Mouse (Mus musculus): Measurements from ENCODE around the gene BC024978. TPM values are rescaled to one million over a fixed set of nuclear protein-coding genes. Genes with fewer than 3 reads are reported as not detected.

The BC024978 gene
- polyA plus RNA-seq, 1 experiment = 3.2 TPM

- TF ChIP-seq MYOG (IDR thresholded peaks at IDR 0.05; ENCODE audit: control insufficient read depth, extremely low read depth, insufficient read length) = no peak
- no peak for TF ChIP-seq MYOD1 (IDR thresholded peaks at IDR 0.05; ENCODE audit: control insufficient read depth, insufficient read length, low read depth)
- TF ChIP-seq FOSL1 (IDR thresholded peaks at IDR 0.05; ENCODE audit: insufficient read depth, low read length, poor library complexity, severe bottlenecking) = no peak
- no peak for TF ChIP-seq CEBPB (IDR thresholded peaks at IDR 0.05; ENCODE audit: low read depth)
- TF ChIP-seq CTCF (IDR thresholded peaks at IDR 0.05; ENCODE audit: control insufficient read depth, insufficient read depth, insufficient read length) = no peak
- no peak for TF ChIP-seq USF1 (IDR thresholded peaks at IDR 0.05; ENCODE audit: low read depth)
- no peak for TF ChIP-seq MAX (IDR thresholded peaks at IDR 0.05)
- Histone ChIP-seq H3K36me3 (ENCODE audit: control insufficient read depth, insufficient read depth) (no peaks in the 10 kb centered on the region), H3K27me3 (ENCODE audit: control insufficient read depth, insufficient read depth, insufficient read length) (no peaks in the 10 kb centered on the region), H3ac (ENCODE audit: control insufficient read depth, insufficient read length, low read depth) (no peak overlapping the region), H3K4me3 (ENCODE audit: insufficient read depth, poor library complexity, severe bottlenecking) (no peak overlapping the region), H3K79me2 (ENCODE audit: control insufficient read depth, insufficient read depth) (no peaks in the 10 kb centered on the region), H3K79me3 (ENCODE audit: low read depth) (no peaks in the 10 kb centered on the region)
Measured at GRCm38 (mm10) chr7:27218586-27218985, 23.0 kb downstream of the BC024978 start.

- H3K79me3 ChIP-seq (ENCODE audit: low read depth) = no peaks in the 10 kb centered on the region
- TF ChIP-seq MYOD1 (IDR thresholded peaks at IDR 0.05; ENCODE audit: control insufficient read depth, insufficient read length, low read depth) = no peak
- TF ChIP-seq MAX (IDR thresholded peaks at IDR 0.05) = no peak
- no peak for TF ChIP-seq USF1 (IDR thresholded peaks at IDR 0.05; ENCODE audit: low read depth)
- TF ChIP-seq CTCF (IDR thresholded peaks at IDR 0.05; ENCODE audit: control insufficient read depth, insufficient read depth, insufficient read length) = no peak
- no peak for TF ChIP-seq FOSL1 (IDR thresholded peaks at IDR 0.05; ENCODE audit: insufficient read depth, low read length, poor library complexity, severe bottlenecking)
- TF ChIP-seq CEBPB (IDR thresholded peaks at IDR 0.05; ENCODE audit: low read depth) = no peak
- TF ChIP-seq MYOG (IDR thresholded peaks at IDR 0.05; ENCODE audit: control insufficient read depth, extremely low read depth, insufficient read length) = no peak
- H3K27me3 ChIP-seq (ENCODE audit: control insufficient read depth, insufficient read depth, insufficient read length) = no peaks in the 10 kb centered on the region
- no peaks in the 10 kb centered on the region for H3K36me3 ChIP-seq (ENCODE audit: control insufficient read depth, insufficient read depth)
- no peak overlapping the region for H3ac ChIP-seq (ENCODE audit: control insufficient read depth, insufficient read length, low read depth)
- H3K4me3 ChIP-seq (ENCODE audit: insufficient read depth, poor library complexity, severe bottlenecking) = no peak overlapping the region
- H3K79me2 ChIP-seq (ENCODE audit: control insufficient read depth, insufficient read depth) = no peaks in the 10 kb centered on the region
Measured at GRCm38 (mm10) chr7:27219937-27220336, 24.4 kb downstream of the BC024978 start.

- Histone ChIP-seq H3K27me3 (ENCODE audit: control insufficient read depth, insufficient read depth, insufficient read length) (no peaks in the 10 kb centered on the region), H3K79me2 (ENCODE audit: control insufficient read depth, insufficient read depth) (peaks cover 14% of the 10 kb centered on the region), H3K79me3 (ENCODE audit: low read depth) (no peaks in the 10 kb centered on the region), H3K36me3 (ENCODE audit: control insufficient read depth, insufficient read depth) (no peaks in the 10 kb centered on the region), H3ac (ENCODE audit: control insufficient read depth, insufficient read length, low read depth) (no peak overlapping the region), H3K4me3 (ENCODE audit: insufficient read depth, poor library complexity, severe bottlenecking) (no peak overlapping the region)
- TF ChIP-seq CEBPB (IDR thresholded peaks at IDR 0.05; ENCODE audit: low read depth) (no peak), FOSL1 (IDR thresholded peaks at IDR 0.05; ENCODE audit: insufficient read depth, low read length, poor library complexity, severe bottlenecking) (no peak), USF1 (IDR thresholded peaks at IDR 0.05; ENCODE audit: low read depth) (no peak), MYOG (IDR thresholded peaks at IDR 0.05; ENCODE audit: control insufficient read depth, extremely low read depth, insufficient read length) (no peak), CTCF (IDR thresholded peaks at IDR 0.05; ENCODE audit: control insufficient read depth, insufficient read depth, insufficient read length) (no peak), MAX (IDR thresholded peaks at IDR 0.05) (no peak), MYOD1 (IDR thresholded peaks at IDR 0.05; ENCODE audit: control insufficient read depth, insufficient read length, low read depth) (no peak)
Measured at GRCm38 (mm10) chr7:27221939-27222338, 26.4 kb downstream of the BC024978 start.

GRCm38 (mm10) chr7:27222538-27222937 lies 27.0 kb downstream of the BC024978 start:
- TF ChIP-seq MAX (IDR thresholded peaks at IDR 0.05) (no peak), MYOD1 (IDR thresholded peaks at IDR 0.05; ENCODE audit: control insufficient read depth, insufficient read length, low read depth) (no peak), USF1 (IDR thresholded peaks at IDR 0.05; ENCODE audit: low read depth) (no peak), CTCF (IDR thresholded peaks at IDR 0.05; ENCODE audit: control insufficient read depth, insufficient read depth, insufficient read length) (no peak), CEBPB (IDR thresholded peaks at IDR 0.05; ENCODE audit: low read depth) (no peak), FOSL1 (IDR thresholded peaks at IDR 0.05; ENCODE audit: insufficient read depth, low read length, poor library complexity, severe bottlenecking) (no peak), MYOG (IDR thresholded peaks at IDR 0.05; ENCODE audit: control insufficient read depth, extremely low read depth, insufficient read length) (no peak)

GRCm38 (mm10) chr7:27224877-27225575 lies 29.4 kb downstream of the BC024978 start:
- no peak for TF ChIP-seq MYOD1 (IDR thresholded peaks at IDR 0.05; ENCODE audit: control insufficient read depth, insufficient read length, low read depth)
- TF ChIP-seq CEBPB (IDR thresholded peaks at IDR 0.05; ENCODE audit: low read depth) = no peak
- no peak for TF ChIP-seq USF1 (IDR thresholded peaks at IDR 0.05; ENCODE audit: low read depth)
- no peaks in the 10 kb centered on the region for H3K36me3 ChIP-seq (ENCODE audit: control insufficient read depth, insufficient read depth)
- no peaks in the 10 kb centered on the region for H3K27me3 ChIP-seq (ENCODE audit: control insufficient read depth, insufficient read depth, insufficient read length)
- H3K79me2 ChIP-seq (ENCODE audit: control insufficient read depth, insufficient read depth) = peaks cover 25% of the 10 kb centered on the region
- H3ac ChIP-seq (ENCODE audit: control insufficient read depth, insufficient read length, low read depth) = no peak overlapping the region
- no peak overlapping the region for H3K4me3 ChIP-seq (ENCODE audit: insufficient read depth, poor library complexity, severe bottlenecking)
- H3K79me3 ChIP-seq (ENCODE audit: low read depth) = peaks cover 5% of the 10 kb centered on the region

More at GRCm38 (mm10) chr7:27222538-27222937, 27.0 kb downstream of the BC024978 start:
- Histone ChIP-seq H3ac (ENCODE audit: control insufficient read depth, insufficient read length, low read depth) (no peak overlapping the region), H3K79me2 (ENCODE audit: control insufficient read depth, insufficient read depth) (peaks cover 20% of the 10 kb centered on the region), H3K36me3 (ENCODE audit: control insufficient read depth, insufficient read depth) (no peaks in the 10 kb centered on the region), H3K27me3 (ENCODE audit: control insufficient read depth, insufficient read depth, insufficient read length) (no peaks in the 10 kb centered on the region), H3K4me3 (ENCODE audit: insufficient read depth, poor library complexity, severe bottlenecking) (no peak overlapping the region), H3K79me3 (ENCODE audit: low read depth) (peaks cover 3% of the 10 kb centered on the region)
